Mouse (Mus musculus) cerebellum, adult 2 months (tissue): ENCODE measurements around the gene Sema7a.

Experiments used
- CTCF ChIP-seq: fragments of 200-500 bp; IDR thresholded peaks from 2 replicates; pipeline ENCODE4 v1.5.1; 2011; ENCODE audit warnings: low read depth, mild to moderate bottlenecking, control low read depth, low read length, moderate library complexity, borderline replicate concordance; ENCODE audit not compliant: insufficient read depth
- POLR2A ChIP-seq: fragments of 200-500 bp; IDR thresholded peaks from 2 replicates; pipeline ENCODE4 v1.6.1; 2011; ENCODE audit warnings: low read length, control low read depth, borderline replicate concordance; ENCODE audit not compliant: insufficient read depth

- TF ChIP-seq CTCF (no peak), POLR2A (no peak)
Observed at GRCm38 (mm10) chr9:57963249-57963997, 23.5 kb downstream of the Sema7a start.
